Mouse (Mus musculus) stomach, embryonic 16.5 days (tissue): Measurements from ENCODE around the gene Gsg1l. TPM values are rescaled to one million over a fixed set of nuclear protein-coding genes. Genes with fewer than 3 reads are reported as not detected.

Experiments used
- ATAC-seq: fragments of 200-750 bp; cut with Nextera tagmentation; 2 replicates; pipeline ENCODE4 v1.8.0; 2017; ENCODE audit warnings: moderate number of reproducible peaks, moderate TSS enrichment; ENCODE audit not compliant: insufficient read depth, low FRiP score
- H3K27ac ChIP-seq: fragments of 300-500 bp; sonication (generic); 2 replicates; pipeline ENCODE4 v1.5.1; 2014; ENCODE audit warnings: low read length
- H3K27me3 ChIP-seq: fragments of 300-500 bp; sonication (generic); 2 replicates; pipeline ENCODE4 v1.6.1; 2014; ENCODE audit warnings: low read length, control low read depth, mixed read lengths; ENCODE audit not compliant: control insufficient read depth, insufficient read depth
- H3K36me3 ChIP-seq: fragments of 300-500 bp; sonication (generic); 2 replicates; pipeline ENCODE4 v1.6.1; 2014; ENCODE audit warnings: low read length; ENCODE audit not compliant: control insufficient read depth, insufficient read depth
- H3K4me1 ChIP-seq: fragments of 300-500 bp; sonication (generic); 2 replicates; pipeline ENCODE4 v1.6.1; 2014; ENCODE audit warnings: low read length, control low read depth, mixed read lengths; ENCODE audit not compliant: control insufficient read depth, insufficient read depth
- H3K4me2 ChIP-seq: fragments of 300-500 bp; sonication (generic); 2 replicates; pipeline ENCODE4 v1.6.1; 2014; ENCODE audit warnings: low read depth, low read length, mixed read lengths
- H3K4me3 ChIP-seq: fragments of 300-500 bp; sonication (generic); replicated peaks from 2 replicates; pipeline ENCODE4 v1.5.1; 2014; ENCODE audit warnings: mild to moderate bottlenecking, low read length
- H3K9ac ChIP-seq: fragments of 300-500 bp; sonication (generic); 2 replicates; pipeline ENCODE4 v1.6.1; 2014; ENCODE audit warnings: low read length
- H3K9me3 ChIP-seq: fragments of 300-500 bp; sonication (generic); replicated peaks from 2 replicates; pipeline ENCODE4 v1.6.1; 2016; ENCODE audit warnings: low read length, control low read depth; ENCODE audit not compliant: control insufficient read depth
- WGBS: fragments of 180-500 bp; shearing (Covaris S2); extraction: QIAGEN DNeasy Blood & Tissue Kit; methylation state at CpG from one replicate; pipeline ENCODE4 v1.1.7; 2014; 5-methylcytosine and 5-hydroxymethylcytosine counted together
- polyA plus RNA-seq: library from polyadenylated mRNA; unstranded; fragments of >200 nt; fragmentation: Nextera tagmentation; extraction: Ambion mirVana; gene quantifications from 2 replicates; pipeline ENCODE4 v1.2.1, GENCODE M21; 2015

The Gsg1l gene
- polyA plus RNA-seq, 1 experiment from 2014 or later = 0.77 TPM

DNA sequence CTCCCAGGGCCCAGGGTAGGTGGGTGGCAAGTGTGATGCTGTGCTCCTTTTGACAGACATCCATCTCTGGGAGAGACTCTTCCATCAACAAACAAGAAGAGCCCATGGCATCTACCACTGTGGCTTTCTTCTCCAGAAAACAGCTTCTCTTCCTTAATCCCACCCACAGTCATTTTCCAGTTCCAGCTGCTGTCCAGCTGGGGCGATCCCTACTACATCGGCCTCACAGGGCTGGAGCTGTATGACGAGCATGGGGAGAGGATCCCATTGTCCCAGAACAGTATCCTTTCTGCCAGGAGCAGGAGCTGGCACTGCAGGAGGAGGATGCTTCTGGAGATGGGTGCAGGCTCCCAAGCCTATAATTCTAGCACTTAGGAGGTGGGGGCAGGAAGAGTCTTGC is 213.6 kb downstream of the Gsg1l start:
- Histone ChIP-seq H3K9ac (no peak overlapping the region), H3K4me3 (no peak overlapping the region), H3K4me2 (no peak overlapping the region), H3K27me3 (no peaks in the 10 kb centered on the region), H3K27ac (no peak overlapping the region), H3K36me3 (no peaks in the 10 kb centered on the region), H3K9me3 (no peaks in the 10 kb centered on the region), H3K4me1 (peaks cover 22% of the 10 kb centered on the region; the same call in 1 of the 2 replicates)
- 73% methylated on average over 3 of the region's 3 CpGs for WGBS
- ATAC-seq = no peak; the same call in 1 of the 2 replicates

DNA sequence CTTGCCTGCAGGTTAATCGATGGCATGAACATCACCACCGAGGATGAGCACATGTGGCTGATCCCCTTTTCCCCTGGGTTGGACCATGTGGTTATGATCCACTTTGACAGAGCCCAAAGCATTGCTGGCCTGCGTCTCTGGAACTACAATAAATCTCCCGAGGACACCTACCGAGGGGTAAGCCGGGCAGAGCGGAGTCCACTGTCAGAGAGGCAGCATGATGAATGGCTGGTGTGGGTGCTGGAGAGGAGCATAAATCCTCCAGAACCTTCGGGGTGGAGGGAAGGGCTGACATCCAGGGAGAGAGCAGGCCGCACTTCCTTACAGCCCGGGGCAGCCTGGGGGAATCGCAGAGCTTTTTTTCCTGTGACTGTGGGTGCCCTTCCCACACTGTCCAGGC is 217.0 kb downstream of the Gsg1l start:
- H3K27ac ChIP-seq = no peak overlapping the region
- no peak for ATAC-seq
- WGBS = 40% methylated on average over 11 of the region's 11 CpGs

GRCm38 (mm10) chr7:125864026-125864425 is 218.2 kb downstream of the Gsg1l start:
- Histone ChIP-seq H3K4me2 (no peak overlapping the region), H3K36me3 (no peaks in the 10 kb centered on the region), H3K9me3 (no peaks in the 10 kb centered on the region), H3K27me3 (no peaks in the 10 kb centered on the region), H3K27ac (no peak overlapping the region), H3K9ac (no peak overlapping the region), H3K4me3 (no peak overlapping the region), H3K4me1 (peaks cover 17% of the 10 kb centered on the region; the same call in 1 of the 2 replicates)
- ATAC-seq = no peak
- 46% methylated on average over 1 of the region's 1 CpGs for WGBS

More for the DNA sequence above, 217.0 kb downstream of the Gsg1l start:
- Histone ChIP-seq H3K4me3 (no peak overlapping the region), H3K27me3 (no peaks in the 10 kb centered on the region), H3K9me3 (no peaks in the 10 kb centered on the region), H3K4me2 (no peak overlapping the region), H3K4me1 (peaks cover 17% of the 10 kb centered on the region; the same call in 1 of the 2 replicates), H3K9ac (no peak overlapping the region), H3K36me3 (no peaks in the 10 kb centered on the region)

- Histone ChIP-seq H3K4me1 (peaks cover 14% of the 10 kb centered on the region; the same call in 1 of the 2 replicates), H3K36me3 (no peaks in the 10 kb centered on the region), H3K27ac (no peak overlapping the region), H3K9ac (no peak overlapping the region), H3K4me2 (no peak overlapping the region), H3K4me3 (no peak overlapping the region), H3K27me3 (no peaks in the 10 kb centered on the region), H3K9me3 (no peaks in the 10 kb centered on the region)
- WGBS = 92% methylated on average over 9 of the region's 9 CpGs
- no peak for ATAC-seq
Observed at GRCm38 (mm10) chr7:125860421-125860820, 221.8 kb downstream of the Gsg1l start.

DNA sequence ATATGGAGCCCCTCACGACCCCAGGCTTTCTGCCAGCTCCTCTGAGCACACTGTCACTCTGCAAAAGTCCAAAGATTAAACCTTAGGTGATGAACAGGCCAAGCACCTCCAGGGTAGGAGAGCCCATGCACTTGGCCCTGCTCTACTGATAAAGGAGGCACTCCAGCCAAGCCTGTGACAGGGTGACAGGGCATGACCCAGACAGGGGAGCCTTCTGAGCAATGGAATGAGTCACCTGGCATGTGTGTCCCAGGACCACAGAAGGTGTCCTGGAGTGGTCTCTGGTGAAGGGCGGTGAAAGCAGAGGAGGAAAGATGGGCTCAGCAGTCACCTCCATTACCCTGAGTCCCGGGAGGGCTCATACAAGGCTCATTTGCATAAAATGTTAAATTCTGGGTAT is 222.6 kb downstream of the Gsg1l start:
- no peaks in the 10 kb centered on the region for H3K27me3 ChIP-seq
- no peak overlapping the region for H3K4me3 ChIP-seq
- H3K9ac ChIP-seq = no peak overlapping the region
- 0 out of 2 replicates have a peak, but pooled peaks cover 6% of the 10 kb centered on the region for H3K4me1 ChIP-seq
- 77% methylated on average over 3 of the region's 3 CpGs for WGBS
- ATAC-seq = no peak
- H3K27ac ChIP-seq = no peak overlapping the region
- H3K4me2 ChIP-seq = no peak overlapping the region
- H3K9me3 ChIP-seq = no peaks in the 10 kb centered on the region
- H3K36me3 ChIP-seq = no peaks in the 10 kb centered on the region

- H3K4me2 ChIP-seq = no peak overlapping the region
- no peak for ATAC-seq
- H3K36me3 ChIP-seq = peaks cover 2% of the 10 kb centered on the region; the same call in 1 of the 2 replicates
- no peaks in the 10 kb centered on the region for H3K4me1 ChIP-seq
- WGBS = 88% methylated on average over 2 of the region's 2 CpGs
- H3K27ac ChIP-seq = no peak overlapping the region
- H3K9ac ChIP-seq = no peak overlapping the region
- H3K4me3 ChIP-seq = no peak overlapping the region
- no peaks in the 10 kb centered on the region for H3K9me3 ChIP-seq
- H3K27me3 ChIP-seq = no peaks in the 10 kb centered on the region
Observed at GRCm38 (mm10) chr7:125847528-125847866, 234.7 kb downstream of the Gsg1l start.

GRCm38 (mm10) chr7:125846866-125847527 is 235.2 kb downstream of the Gsg1l start:
- Histone ChIP-seq H3K27ac (no peak overlapping the region), H3K4me3 (no peak overlapping the region), H3K36me3 (peaks cover 2% of the 10 kb centered on the region; the same call in 1 of the 2 replicates), H3K4me2 (no peak overlapping the region), H3K9ac (no peak overlapping the region), H3K9me3 (no peaks in the 10 kb centered on the region), H3K4me1 (no peaks in the 10 kb centered on the region), H3K27me3 (no peaks in the 10 kb centered on the region)
- WGBS = 76% methylated on average over 8 of the region's 8 CpGs
- no peak for ATAC-seq

DNA sequence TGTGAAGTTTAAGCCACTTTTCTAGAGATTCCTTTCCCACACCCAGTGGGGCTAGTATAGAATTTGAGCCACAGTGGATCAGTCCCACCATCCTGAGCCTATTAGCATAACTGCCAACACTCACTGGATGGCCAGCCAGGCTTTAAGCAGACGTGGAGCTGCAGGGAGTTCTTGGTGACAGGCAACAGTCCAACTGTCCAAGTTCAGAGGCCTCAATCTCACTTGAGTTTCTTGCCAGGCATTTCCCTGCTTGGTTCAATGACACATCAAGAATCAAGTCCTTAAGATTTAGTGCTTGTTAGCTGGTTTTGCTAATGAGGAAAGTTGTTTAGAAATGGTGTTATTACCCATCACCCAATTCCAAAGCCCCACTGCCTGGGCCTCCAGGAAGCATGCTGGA is 236.6 kb downstream of the Gsg1l start:
- no peaks in the 10 kb centered on the region for H3K4me1 ChIP-seq
- no peak overlapping the region for H3K4me2 ChIP-seq
- ATAC-seq = no peak
- 64% methylated on average over 1 of the region's 1 CpGs for WGBS
- no peaks in the 10 kb centered on the region for H3K27me3 ChIP-seq
- H3K36me3 ChIP-seq = peaks cover 2% of the 10 kb centered on the region; the same call in 1 of the 2 replicates
- H3K27ac ChIP-seq = no peak overlapping the region
- H3K9me3 ChIP-seq = no peaks in the 10 kb centered on the region
- no peak overlapping the region for H3K9ac ChIP-seq
- H3K4me3 ChIP-seq = no peak overlapping the region

DNA sequence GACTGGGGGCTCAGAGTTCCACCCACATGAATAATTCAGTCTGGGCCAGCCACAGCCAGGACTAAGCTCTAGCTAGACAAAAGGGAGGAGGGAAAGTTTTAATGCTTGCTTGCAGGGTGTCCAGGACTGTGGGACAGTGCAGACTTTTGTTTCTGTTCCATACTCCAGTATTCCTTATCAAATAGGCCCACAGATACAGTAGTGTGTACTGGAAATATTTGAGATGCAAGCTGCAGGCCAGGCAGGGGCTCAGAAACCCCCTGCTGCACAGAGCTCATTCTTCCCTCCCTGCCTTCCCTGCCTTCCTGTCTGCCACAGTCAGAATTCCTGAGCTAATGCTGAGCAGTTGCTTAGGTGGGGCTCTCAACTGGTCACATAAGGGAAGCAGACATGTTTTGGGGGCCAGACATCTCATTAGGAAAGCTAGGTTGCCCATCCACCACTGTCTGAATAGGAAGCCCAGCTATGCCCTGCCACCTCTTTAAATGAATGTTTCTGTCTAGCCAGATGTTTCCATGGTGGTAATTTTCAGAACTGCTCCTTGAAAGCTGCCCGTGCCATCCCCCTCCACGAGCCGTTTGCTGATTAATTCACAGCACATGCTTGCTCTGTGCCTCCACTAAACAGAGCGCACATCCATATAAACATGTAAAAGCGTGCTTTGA is 244.0 kb downstream of the Gsg1l start:
- no peak overlapping the region for H3K9ac ChIP-seq
- H3K4me2 ChIP-seq = no peak overlapping the region
- H3K27ac ChIP-seq = no peak overlapping the region
- H3K27me3 ChIP-seq = no peaks in the 10 kb centered on the region
- ATAC-seq = no peak
- 60% methylated on average over 5 of the region's 5 CpGs for WGBS
- H3K4me1 ChIP-seq = no peaks in the 10 kb centered on the region
- no peaks in the 10 kb centered on the region for H3K36me3 ChIP-seq
- H3K4me3 ChIP-seq = no peak overlapping the region
- no peaks in the 10 kb centered on the region for H3K9me3 ChIP-seq
